Mouse (Mus musculus): Measurements from ENCODE around the gene Vps33b.

Gene Vps33b

GRCm38 (mm10) chr7:80268897-80269750 is at the start of gene Vps33b:
Vps33b (plus strand) TSS chr7:80269649.
- DNase-seq (ENCODE audit: low read depth, low spot score), result peak; percentile 93

DNA sequence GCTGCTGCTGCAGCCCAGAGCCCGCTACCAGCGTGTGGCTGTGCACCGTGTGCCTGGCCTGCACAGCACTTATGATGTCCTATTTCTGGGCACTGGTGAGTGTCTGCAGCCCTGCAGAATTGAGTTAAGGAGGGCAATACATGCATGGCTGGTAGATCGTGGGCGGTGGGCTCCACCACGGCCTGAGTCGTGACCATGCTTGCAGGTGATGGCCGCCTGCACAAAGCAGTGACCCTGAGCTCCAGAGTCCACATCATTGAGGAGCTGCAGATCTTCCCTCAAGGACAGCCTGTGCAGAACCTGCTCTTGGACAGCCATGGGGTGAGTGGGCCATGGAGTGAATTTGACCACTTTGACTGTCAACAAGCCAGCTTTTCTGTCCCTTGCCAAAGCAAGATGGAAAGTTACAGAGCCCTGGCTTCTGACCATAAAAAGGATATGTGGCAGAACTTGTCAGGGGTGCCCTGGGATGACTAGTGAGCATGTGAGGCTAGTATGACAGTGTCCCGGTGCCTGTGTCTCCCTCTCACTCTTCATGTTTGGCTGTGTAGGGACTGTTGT is 49.1 kb upstream of the Vps33b start:
- DNase-seq (ENCODE audit: low read depth, low spot score), result no peak

DNA sequence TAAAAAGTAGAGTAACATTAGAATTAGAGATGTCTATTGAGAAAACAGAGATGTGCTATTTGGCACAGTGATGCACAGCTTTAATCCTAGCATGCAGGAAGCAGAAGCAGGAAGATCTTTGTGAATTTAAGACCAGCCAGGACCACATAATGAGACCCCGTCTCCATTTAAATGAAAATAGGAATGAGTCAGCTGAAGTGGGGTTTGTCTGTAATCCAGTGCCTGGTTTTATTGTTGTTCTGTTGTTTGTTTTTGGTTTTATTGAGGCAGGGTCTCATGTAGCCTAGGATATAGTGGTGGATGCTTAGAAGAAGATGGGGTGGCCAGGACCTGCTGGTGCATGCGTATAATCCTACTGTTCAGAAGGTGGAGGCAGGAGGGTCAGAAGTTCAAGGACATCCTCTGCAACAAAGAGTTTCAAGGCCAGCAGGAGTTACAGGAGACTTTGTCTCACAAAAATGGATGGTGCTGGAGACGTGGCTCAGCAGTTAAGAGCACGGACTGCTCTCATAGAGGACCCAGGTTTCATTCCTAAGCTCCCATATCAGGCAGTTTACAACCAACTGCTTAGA is 48.2 kb upstream of the Vps33b start:
- DNase-seq (ENCODE audit: low read depth, low spot score), result no peak

- DNase-seq (ENCODE audit: low read depth, low spot score), result no peak
Observed at GRCm38 (mm10) chr7:80227065-80227464, 42.4 kb upstream of the Vps33b start.

DNA sequence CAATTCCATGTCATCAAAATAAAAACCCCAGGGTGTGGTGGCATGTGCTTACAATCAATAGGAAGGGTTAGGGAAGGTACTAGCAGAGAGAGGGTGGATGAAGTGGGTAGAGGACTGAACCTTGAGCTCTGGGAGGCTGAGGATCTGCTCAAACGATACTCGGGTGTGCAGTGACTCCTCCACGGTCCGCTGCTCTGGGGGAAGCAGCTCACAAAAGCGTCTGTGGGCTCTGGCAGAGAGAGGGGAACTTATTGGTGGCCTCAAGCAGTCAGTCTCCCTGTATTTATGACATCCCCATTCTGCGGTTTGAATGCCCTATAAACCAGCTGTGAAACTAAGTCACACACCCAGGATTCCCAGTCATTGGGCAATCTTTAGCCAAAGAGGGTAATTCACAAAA is 39.3 kb upstream of the Vps33b start:
- no peak for DNase-seq (ENCODE audit: low read depth, low spot score)

GRCm38 (mm10) chr7:80231971-80232488 is 37.4 kb upstream of the Vps33b start:
- peak; percentile 76 for DNase-seq (ENCODE audit: low read depth, low spot score)

DNA sequence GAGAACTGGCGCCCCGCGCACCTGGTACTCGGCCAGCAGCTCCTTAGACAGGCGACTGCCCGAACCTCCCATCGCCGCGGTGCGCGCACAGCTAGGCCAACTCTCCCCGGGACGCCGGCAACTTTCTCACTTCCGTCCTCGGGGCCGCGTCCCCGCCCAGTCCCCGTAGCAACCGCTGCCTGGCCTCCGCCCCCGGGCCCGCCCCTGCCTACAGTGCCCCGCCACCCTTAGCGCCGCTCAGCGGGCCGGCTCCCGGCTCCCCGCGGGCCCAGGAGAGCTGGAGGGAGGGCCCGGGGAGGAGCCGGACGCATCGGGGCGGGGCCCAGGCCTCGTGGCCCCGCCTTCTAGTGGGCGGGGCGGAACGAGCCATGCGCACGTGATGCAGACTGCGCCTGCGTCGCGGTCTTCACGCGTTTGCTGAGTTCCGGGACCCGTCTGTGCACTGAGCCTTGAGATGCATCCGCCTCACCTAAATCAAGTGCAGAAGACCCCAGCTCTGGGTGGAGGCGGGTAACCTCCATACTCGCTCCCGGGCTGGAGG is 36.9 kb upstream of the Vps33b start, which contains the start of the genes Cib1 and Gdpgp1:
Gene Cib1, minus strand, starts transcription at position 325 of the 541 bp plus-strand sequence.
Gene Gdpgp1, plus strand, starts transcription at position 377 of the 541 bp plus-strand sequence.
- peak; percentile 88 for DNase-seq (ENCODE audit: low read depth, low spot score)

GRCm38 (mm10) chr7:80233799-80234198 is 35.6 kb upstream of the Vps33b start:
- no peak for DNase-seq (ENCODE audit: low read depth, low spot score)

DNA sequence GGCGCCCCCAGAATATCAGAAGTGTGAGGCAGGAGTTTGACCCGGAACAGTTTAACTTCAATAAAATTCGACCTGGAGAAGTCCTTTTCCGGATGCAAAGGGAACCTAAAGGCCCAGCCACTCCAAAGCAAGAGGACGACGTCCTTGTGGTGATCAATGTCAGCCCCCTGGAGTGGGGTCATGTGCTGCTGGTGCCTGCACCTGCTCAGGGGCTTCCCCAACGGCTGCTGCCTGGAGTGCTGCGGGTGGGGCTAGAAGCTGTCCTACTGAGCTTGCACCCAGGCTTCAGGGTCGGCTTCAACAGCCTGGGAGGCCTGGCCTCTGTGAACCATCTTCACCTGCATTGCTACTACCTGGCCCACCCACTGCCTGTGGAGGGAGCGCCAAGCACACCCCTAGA is 30.9 kb upstream of the Vps33b start:
- DNase-seq (ENCODE audit: low read depth, low spot score), result no peak

GRCm38 (mm10) chr7:80241661-80242060 is 27.8 kb upstream of the Vps33b start:
- DNase-seq (ENCODE audit: low read depth, low spot score), result no peak

GRCm38 (mm10) chr7:80244851-80245250 is 24.6 kb upstream of the Vps33b start:
- DNase-seq (ENCODE audit: low read depth, low spot score), result no peak

- peak; percentile 97 for DNase-seq (ENCODE audit: low read depth, low spot score)
Observed at GRCm38 (mm10) chr7:80246148-80246721, 23.2 kb upstream of the Vps33b start, which contains the start of gene Ttll13. Ttll13 (plus strand) TSS chr7:80246376.

DNA sequence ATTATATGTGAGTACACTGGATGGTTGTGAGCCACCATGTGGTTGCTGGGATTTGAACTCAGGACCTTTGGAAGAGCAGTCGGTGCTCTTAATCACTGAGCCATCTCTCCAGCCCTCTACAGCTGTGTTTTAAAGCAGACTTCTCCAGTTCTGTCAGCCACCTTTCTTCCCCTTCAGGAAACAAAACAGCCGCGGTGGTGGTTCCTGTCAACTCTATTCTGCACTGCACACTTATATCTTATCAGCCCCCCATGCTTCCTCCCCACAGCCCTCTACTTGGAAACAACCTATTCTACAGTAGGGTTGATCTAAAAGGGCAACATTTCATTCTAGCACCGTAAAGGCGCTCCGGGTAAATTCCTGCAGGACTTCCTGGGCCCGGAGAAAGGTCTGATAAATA is 22.6 kb upstream of the Vps33b start:
- no peak for DNase-seq (ENCODE audit: low read depth, low spot score)

DNA sequence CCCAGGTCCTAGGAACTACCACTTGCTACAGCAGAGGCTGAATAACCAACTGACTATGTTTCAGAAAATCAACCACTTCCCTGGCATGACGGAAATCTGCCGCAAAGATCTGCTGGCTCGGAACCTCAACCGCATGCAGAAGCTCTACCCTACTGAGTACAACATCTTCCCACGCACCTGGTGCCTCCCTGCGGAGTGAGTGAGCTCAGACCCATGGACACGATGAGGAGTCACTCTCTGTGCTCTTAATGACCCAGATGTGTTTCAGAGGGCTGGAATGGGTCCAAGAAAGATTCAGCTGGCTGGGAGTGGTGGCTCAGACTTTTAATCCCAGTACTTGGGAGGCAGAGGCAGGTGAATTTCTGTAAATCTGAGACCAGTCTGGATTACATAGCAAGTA is 17.0 kb upstream of the Vps33b start:
- DNase-seq (ENCODE audit: low read depth, low spot score), result peak; percentile 9

DNA sequence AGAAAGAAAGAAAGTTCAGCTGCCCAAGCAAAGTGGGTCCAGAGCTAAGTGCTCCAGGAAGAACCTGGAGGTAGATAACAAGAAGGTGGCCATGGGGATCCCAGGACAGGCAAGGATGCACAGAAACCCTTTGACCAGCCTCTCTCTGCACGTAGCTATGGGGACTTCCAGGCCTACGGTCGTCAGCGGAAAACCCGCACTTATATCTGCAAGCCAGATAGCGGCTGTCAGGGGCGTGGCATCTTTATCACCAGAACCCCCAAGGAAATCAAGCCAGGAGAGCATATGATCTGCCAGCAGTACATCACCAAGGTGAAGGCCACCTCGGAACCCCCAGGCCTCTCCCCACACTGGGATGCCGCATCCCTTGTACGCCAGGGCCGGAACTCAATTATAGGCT is 16.6 kb upstream of the Vps33b start:
- no peak for DNase-seq (ENCODE audit: low read depth, low spot score)

DNA sequence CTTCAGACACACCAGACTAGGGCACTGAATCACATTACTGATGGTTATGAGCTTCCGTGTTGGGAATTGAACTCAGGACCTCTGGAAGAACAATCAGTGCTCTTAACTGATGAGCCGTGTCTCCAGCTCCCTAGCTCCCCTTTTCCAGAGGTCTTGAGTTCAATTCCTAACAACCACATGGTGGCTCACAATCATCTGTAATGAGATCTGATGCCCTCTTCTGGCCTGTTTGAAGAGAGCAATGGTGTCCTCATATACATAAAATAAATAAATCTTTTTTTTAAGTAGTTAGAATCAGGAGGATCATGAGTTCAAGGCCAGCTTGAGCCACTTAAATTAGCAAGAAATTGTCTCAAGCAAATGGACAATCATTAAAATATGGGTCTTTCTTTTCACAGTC is 13.5 kb upstream of the Vps33b start:
- DNase-seq (ENCODE audit: low read depth, low spot score), result peak; percentile 31

GRCm38 (mm10) chr7:80257706-80258105 is 11.7 kb upstream of the Vps33b start:
- DNase-seq (ENCODE audit: low read depth, low spot score), result no peak

- DNase-seq (ENCODE audit: low read depth, low spot score), result peak; percentile 92
Observed at GRCm38 (mm10) chr7:80260625-80261371, 8.7 kb upstream of the Vps33b start, which contains the start of gene Ngrn. Ngrn (plus strand) TSS chr7:80261215.

- DNase-seq (ENCODE audit: low read depth, low spot score), result peak; percentile 49
Observed at GRCm38 (mm10) chr7:80261372-80261990, 8.0 kb upstream of the Vps33b start.

GRCm38 (mm10) chr7:80264606-80265005 is 4.8 kb upstream of the Vps33b start:
- DNase-seq (ENCODE audit: low read depth, low spot score), result no peak
